Mouse (Mus musculus) intestine, embryonic 15.5 days (tissue): ENCODE data around the gene Stk24. TPM values are rescaled to one million over a fixed set of nuclear protein-coding genes. Genes with fewer than 3 reads are reported as not detected.

Experiments used
- ATAC-seq: fragments of 200-750 bp; cut with Nextera tagmentation; 2 replicates; pipeline ENCODE4 v1.8.0; 2017; ENCODE audit warnings: moderate TSS enrichment, moderate library complexity
- H3K27ac ChIP-seq: fragments of 300-500 bp; sonication (generic); 2 replicates; pipeline ENCODE4 v1.5.1; 2015; ENCODE audit warnings: mild to moderate bottlenecking, inconsistent platforms
- H3K27me3 ChIP-seq: fragments of 300-500 bp; sonication (generic); replicated peaks from 2 replicates; pipeline ENCODE4 v1.6.1; 2015; ENCODE audit warnings: inconsistent platforms
- H3K36me3 ChIP-seq: fragments of 300-500 bp; sonication (generic); 2 replicates; pipeline ENCODE4 v1.6.1; 2015; ENCODE audit warnings: inconsistent platforms
- H3K4me1 ChIP-seq: fragments of 300-500 bp; sonication (generic); replicated peaks from 2 replicates; pipeline ENCODE4 v1.6.1; 2015; ENCODE audit warnings: inconsistent platforms
- H3K4me2 ChIP-seq: fragments of 300-500 bp; sonication (generic); replicated peaks from 2 replicates; pipeline ENCODE4 v1.6.1; 2015; ENCODE audit warnings: mild to moderate bottlenecking, inconsistent platforms
- H3K4me3 ChIP-seq: fragments of 300-500 bp; sonication (generic); replicated peaks from 2 replicates; pipeline ENCODE4 v1.5.1; 2015; ENCODE audit warnings: inconsistent platforms
- H3K9ac ChIP-seq: fragments of 300-500 bp; sonication (generic); 2 replicates; pipeline ENCODE4 v1.6.1; 2015; ENCODE audit warnings: inconsistent platforms
- H3K9me3 ChIP-seq: fragments of 300-500 bp; sonication (generic); 2 replicates; pipeline ENCODE4 v1.6.1; 2016; ENCODE audit warnings: inconsistent platforms
- WGBS: fragments of 180-500 bp; shearing (Covaris S2); methylation state at CpG from one replicate; pipeline ENCODE4 v1.1.7; 2015; 5-methylcytosine and 5-hydroxymethylcytosine counted together
- polyA plus RNA-seq: library from polyadenylated mRNA; unstranded; fragments of >200 nt; fragmentation: Nextera tagmentation; extraction: Ambion mirVana; gene quantifications from 2 replicates; pipeline ENCODE4 v1.2.1, GENCODE M21; 2015

Stk24 gene
- polyA plus RNA-seq, 1 experiment from 2014 or later: 43.7 TPM

- ATAC-seq: no peak
- Histone ChIP-seq H3K4me2 (no peak overlapping the region), H3K36me3 (no peaks in the 10 kb centered on the region), H3K4me3 (no peak overlapping the region), H3K4me1 (peaks cover 28% of the 10 kb centered on the region), H3K27me3 (no peaks in the 10 kb centered on the region), H3K27ac (no peak overlapping the region), H3K9ac (no peak overlapping the region), H3K9me3 (no peaks in the 10 kb centered on the region)
- 89% methylated on average over 3 of the region's 3 CpGs for WGBS
Measured at GRCm38 (mm10) chr14:121317312-121317671, 62.5 kb downstream of the Stk24 start.

- no peaks in the 10 kb centered on the region for H3K36me3 ChIP-seq
- no peak overlapping the region for H3K27ac ChIP-seq
- no peak for ATAC-seq
- 56% methylated on average over 13 of the region's 13 CpGs for WGBS
- no peaks in the 10 kb centered on the region for H3K27me3 ChIP-seq
- no peaks in the 10 kb centered on the region for H3K9me3 ChIP-seq
- H3K9ac ChIP-seq: no peak overlapping the region
- H3K4me1 ChIP-seq: peaks cover 28% of the 10 kb centered on the region
- H3K4me2 ChIP-seq: no peak overlapping the region
- no peak overlapping the region for H3K4me3 ChIP-seq
Measured at GRCm38 (mm10) chr14:121316631-121317311, 63.0 kb downstream of the Stk24 start.

GRCm38 (mm10) chr14:121316136-121316535 is 63.7 kb downstream of the Stk24 start:
- H3K27ac ChIP-seq: no peak overlapping the region
- H3K36me3 ChIP-seq: no peaks in the 10 kb centered on the region
- 69% methylated on average over 5 of the region's 5 CpGs for whole genome bisulfite sequencing
- H3K4me1 ChIP-seq: peaks cover 28% of the 10 kb centered on the region
- no peak for ATAC-seq
- no peaks in the 10 kb centered on the region for H3K27me3 ChIP-seq
- no peaks in the 10 kb centered on the region for H3K9me3 ChIP-seq
- H3K4me2 ChIP-seq: no peak overlapping the region
- H3K9ac ChIP-seq: no peak overlapping the region
- no peak overlapping the region for H3K4me3 ChIP-seq

- Histone ChIP-seq H3K27ac (no peak overlapping the region), H3K27me3 (no peaks in the 10 kb centered on the region), H3K4me1 (peaks cover 36% of the 10 kb centered on the region), H3K4me3 (no peak overlapping the region), H3K36me3 (no peaks in the 10 kb centered on the region), H3K9ac (no peak overlapping the region), H3K9me3 (no peaks in the 10 kb centered on the region), H3K4me2 (no peak overlapping the region)
- no peak for ATAC-seq
- WGBS: 61% methylated on average over 3 of the region's 3 CpGs
Measured at GRCm38 (mm10) chr14:121314934-121315333, 64.9 kb downstream of the Stk24 start.

- peaks cover 42% of the 10 kb centered on the region for H3K4me1 ChIP-seq
- 91% methylated on average over 10 of the region's 10 CpGs for WGBS
- no peak overlapping the region for H3K4me2 ChIP-seq
Measured at GRCm38 (mm10) chr14:121313283-121313682, 66.5 kb downstream of the Stk24 start.

GRCm38 (mm10) chr14:121311083-121311482 is 68.7 kb downstream of the Stk24 start:
- 78% methylated on average over 2 of the region's 2 CpGs for WGBS
- Histone ChIP-seq H3K36me3 (0 out of 2 replicates have a peak, but pooled peaks cover 2% of the 10 kb centered on the region), H3K27ac (no peak overlapping the region), H3K4me2 (no peak overlapping the region), H3K9ac (no peak overlapping the region), H3K9me3 (no peaks in the 10 kb centered on the region), H3K4me3 (no peak overlapping the region), H3K27me3 (no peaks in the 10 kb centered on the region), H3K4me1 (peaks cover 28% of the 10 kb centered on the region)
- ATAC-seq: no peak

More at GRCm38 (mm10) chr14:121313283-121313682, 66.5 kb downstream of the Stk24 start:
- ATAC-seq: no peak
- H3K36me3 ChIP-seq: no peaks in the 10 kb centered on the region
- H3K9me3 ChIP-seq: no peaks in the 10 kb centered on the region
- no peak overlapping the region for H3K9ac ChIP-seq
- no peak overlapping the region for H3K4me3 ChIP-seq
- no peak overlapping the region for H3K27ac ChIP-seq
- H3K27me3 ChIP-seq: no peaks in the 10 kb centered on the region

- Histone ChIP-seq H3K4me1 (peaks cover 26% of the 10 kb centered on the region), H3K27ac (peak overlapping the region; percentile 28; the same call in 1 of the 2 replicates), H3K4me3 (no peak overlapping the region), H3K36me3 (0 out of 2 replicates have a peak, but pooled peaks cover 2% of the 10 kb centered on the region), H3K9ac (no peak overlapping the region), H3K9me3 (no peaks in the 10 kb centered on the region), H3K27me3 (no peaks in the 10 kb centered on the region), H3K4me2 (no peak overlapping the region)
- WGBS: 62% methylated on average over 6 of the region's 6 CpGs
- ATAC-seq: peak; percentile 35
Measured at GRCm38 (mm10) chr14:121310325-121311080, 69.3 kb downstream of the Stk24 start.

GRCm38 (mm10) chr14:121309909-121310308 is 69.9 kb downstream of the Stk24 start:
- Histone ChIP-seq H3K27me3 (no peaks in the 10 kb centered on the region), H3K27ac (peak overlapping the region; percentile 28; the same call in 1 of the 2 replicates), H3K9ac (no peak overlapping the region), H3K4me2 (peak overlapping the region; percentile 7; the same call in 1 of the 2 replicates), H3K36me3 (0 out of 2 replicates have a peak, but pooled peaks cover 2% of the 10 kb centered on the region), H3K4me1 (peaks cover 21% of the 10 kb centered on the region), H3K4me3 (no peak overlapping the region), H3K9me3 (no peaks in the 10 kb centered on the region)
- peak; percentile 69; the same call in 1 of the 2 replicates for ATAC-seq
- 55% methylated on average over 3 of the region's 3 CpGs for WGBS

GRCm38 (mm10) chr14:121305316-121306064 is 74.3 kb downstream of the Stk24 start:
- Histone ChIP-seq H3K4me3 (no peak overlapping the region), H3K27me3 (no peaks in the 10 kb centered on the region), H3K36me3 (0 out of 2 replicates have a peak, but pooled peaks cover 8% of the 10 kb centered on the region), H3K9ac (no peak overlapping the region), H3K9me3 (no peaks in the 10 kb centered on the region), H3K4me1 (peaks cover 20% of the 10 kb centered on the region), H3K4me2 (no peak overlapping the region), H3K27ac (no peak overlapping the region)
- WGBS: 50% methylated on average over 8 of the region's 8 CpGs
- no peak for ATAC-seq

- 46% methylated on average over 7 of the region's 7 CpGs for WGBS
- Histone ChIP-seq H3K9me3 (no peaks in the 10 kb centered on the region), H3K4me2 (no peak overlapping the region), H3K36me3 (0 out of 2 replicates have a peak, but pooled peaks cover 11% of the 10 kb centered on the region), H3K27ac (no peak overlapping the region), H3K4me3 (no peak overlapping the region), H3K27me3 (no peaks in the 10 kb centered on the region), H3K9ac (no peak overlapping the region), H3K4me1 (peaks cover 11% of the 10 kb centered on the region)
- 0 out of 2 replicates have a peak, but pooled peaks have one; percentile 32 for ATAC-seq
Measured at GRCm38 (mm10) chr14:121304523-121304922, 75.3 kb downstream of the Stk24 start.

- Histone ChIP-seq H3K27me3 (no peaks in the 10 kb centered on the region), H3K4me1 (peaks cover 10% of the 10 kb centered on the region), H3K27ac (peak overlapping the region; percentile 60), H3K4me2 (no peak overlapping the region), H3K4me3 (no peak overlapping the region), H3K9ac (no peak overlapping the region), H3K36me3 (peaks cover 16% of the 10 kb centered on the region; the same call in 1 of the 2 replicates), H3K9me3 (no peaks in the 10 kb centered on the region)
- ATAC-seq: peak; percentile 37
- WGBS: 84% methylated on average over 9 of the region's 9 CpGs
Measured at GRCm38 (mm10) chr14:121299093-121299492, 80.7 kb downstream of the Stk24 start.

- H3K4me1 ChIP-seq: peaks cover 10% of the 10 kb centered on the region
- H3K9ac ChIP-seq: no peak overlapping the region
- H3K27ac ChIP-seq: peak overlapping the region; percentile 60
- ATAC-seq: peak; percentile 92
- WGBS: 59% methylated on average over 5 of the region's 5 CpGs
- no peak overlapping the region for H3K4me2 ChIP-seq
- peaks cover 18% of the 10 kb centered on the region; the same call in 1 of the 2 replicates for H3K36me3 ChIP-seq
- no peaks in the 10 kb centered on the region for H3K9me3 ChIP-seq
- no peaks in the 10 kb centered on the region for H3K27me3 ChIP-seq
- H3K4me3 ChIP-seq: no peak overlapping the region
Measured at GRCm38 (mm10) chr14:121298537-121298936, 81.3 kb downstream of the Stk24 start.
